Mouse (Mus musculus) limb, embryonic 13.5 days (tissue): ENCODE measurements around the gene Slco1a6. TPM values are rescaled to one million over a fixed set of nuclear protein-coding genes. Genes with fewer than 3 reads are reported as not detected.
"Not testable (repeated sequence)": the region's sequence is repeated elsewhere in the genome, so short reads cannot be mapped to it uniquely, and the experiment has no call there.

ENCODE experiments used
- ATAC-seq: fragments of 200-750 bp; cut with Nextera tagmentation; 2 replicates; pipeline ENCODE4 v1.8.0; 2017; ENCODE audit warnings: low read depth, moderate number of reproducible peaks, moderate TSS enrichment; ENCODE audit not compliant: low FRiP score
- H3K27ac ChIP-seq: fragments of 300-500 bp; sonication (generic); 2 replicates; pipeline ENCODE4 v1.5.1; 2015; ENCODE audit warnings: inconsistent platforms, mild to moderate bottlenecking, moderate library complexity
- H3K27me3 ChIP-seq: fragments of 300-500 bp; sonication (generic); 2 replicates; pipeline ENCODE4 v1.6.1; 2015; ENCODE audit warnings: mild to moderate bottlenecking, inconsistent platforms
- H3K36me3 ChIP-seq: fragments of 300-500 bp; sonication (generic); 2 replicates; pipeline ENCODE4 v1.6.1; 2015; ENCODE audit warnings: inconsistent platforms, mild to moderate bottlenecking, moderate library complexity
- H3K4me1 ChIP-seq: fragments of 300-500 bp; sonication (generic); 2 replicates; pipeline ENCODE4 v1.6.1; 2015; ENCODE audit warnings: inconsistent platforms
- H3K4me2 ChIP-seq: fragments of 300-500 bp; sonication (generic); replicated peaks from 2 replicates; pipeline ENCODE4 v1.6.1; 2015; ENCODE audit warnings: inconsistent platforms, mild to moderate bottlenecking, moderate library complexity
- H3K4me3 ChIP-seq: fragments of 300-500 bp; sonication (generic); 2 replicates; pipeline ENCODE4 v1.5.1; 2015; ENCODE audit warnings: moderate library complexity, mild to moderate bottlenecking, inconsistent platforms
- H3K9ac ChIP-seq: fragments of 300-500 bp; sonication (generic); 2 replicates; pipeline ENCODE4 v1.6.1; 2015; ENCODE audit warnings: mild to moderate bottlenecking, inconsistent platforms
- H3K9me3 ChIP-seq: fragments of 300-500 bp; sonication (generic); 2 replicates; pipeline ENCODE4 v1.6.1; 2016; ENCODE audit warnings: inconsistent platforms
- WGBS: fragments of 180-500 bp; shearing (Covaris S2); methylation state at CpG from one replicate; pipeline ENCODE4 v1.1.7; 2015; 5-methylcytosine and 5-hydroxymethylcytosine counted together
- polyA plus RNA-seq: library from polyadenylated mRNA; unstranded; fragments of >200 nt; fragmentation: Nextera tagmentation; extraction: Ambion mirVana; gene quantifications from 2 replicates; pipeline ENCODE4 v1.2.1, GENCODE M21; 2015

The Slco1a6 gene
- polyA plus RNA-seq, result not detected in 2 replicates

GRCm38 (mm10) chr6:142208421-142208820 is at the start of gene Slco1a6:
Gene Slco1a6, minus strand, starts transcription at chr6:142208521.
- Histone ChIP-seq H3K36me3 (no peaks in the 10 kb centered on the region), H3K27me3 (no peaks in the 10 kb centered on the region), H3K4me3 (no peak within 1 kb of the TSS), H3K4me1 (no peaks in the 10 kb centered on the region), H3K9ac (no peak within 1 kb of the TSS), H3K9me3 (no peaks in the 10 kb centered on the region), H3K4me2 (no peak within 1 kb of the TSS), H3K27ac (no peak within 1 kb of the TSS)
- no peak for ATAC-seq
- WGBS, result 90% methylated on average over 4 of the region's 4 CpGs

- not testable (repeated sequence) for H3K4me3 ChIP-seq, H3K4me1 ChIP-seq
- 94% methylated on average over 1 of the region's 1 CpGs for WGBS
Observed at GRCm38 (mm10) chr6:142250738-142251307, 42.5 kb upstream of the Slco1a6 start.

GRCm38 (mm10) chr6:142245065-142245464 is 36.7 kb upstream of the Slco1a6 start:
- no peaks in the 10 kb centered on the region for H3K4me1 ChIP-seq
- H3K9ac ChIP-seq, result no peak overlapping the region
- WGBS, result 80% methylated on average over 5 of the region's 5 CpGs

More at GRCm38 (mm10) chr6:142250738-142251307, 42.5 kb upstream of the Slco1a6 start:
- H3K27ac ChIP-seq, H3K27me3 ChIP-seq, H3K4me2 ChIP-seq, H3K9ac ChIP-seq, ATAC-seq, H3K9me3 ChIP-seq, H3K36me3 ChIP-seq: not testable (repeated sequence)

GRCm38 (mm10) chr6:142239468-142239867 is 31.1 kb upstream of the Slco1a6 start:
- 77% methylated on average over 1 of the region's 1 CpGs for WGBS
- H3K9me3 ChIP-seq, result no peaks in the 10 kb centered on the region
- no peak for ATAC-seq

More at GRCm38 (mm10) chr6:142245065-142245464, 36.7 kb upstream of the Slco1a6 start:
- no peak overlapping the region for H3K27ac ChIP-seq
- H3K27me3 ChIP-seq, result no peaks in the 10 kb centered on the region
- H3K36me3 ChIP-seq, result no peaks in the 10 kb centered on the region
- H3K4me3 ChIP-seq, result no peak overlapping the region
- ATAC-seq, result no peak
- H3K9me3 ChIP-seq, result no peaks in the 10 kb centered on the region
- H3K4me2 ChIP-seq, result no peak overlapping the region

GRCm38 (mm10) chr6:142220138-142220537 is 11.8 kb upstream of the Slco1a6 start:
- no peak for ATAC-seq
- Histone ChIP-seq H3K4me3 (no peak overlapping the region), H3K27me3 (no peaks in the 10 kb centered on the region), H3K9ac (no peak overlapping the region), H3K4me1 (no peaks in the 10 kb centered on the region), H3K27ac (no peak overlapping the region), H3K9me3 (no peaks in the 10 kb centered on the region), H3K36me3 (no peaks in the 10 kb centered on the region), H3K4me2 (no peak overlapping the region)

More at GRCm38 (mm10) chr6:142239468-142239867, 31.1 kb upstream of the Slco1a6 start:
- Histone ChIP-seq H3K36me3 (no peaks in the 10 kb centered on the region), H3K4me2 (no peak overlapping the region), H3K4me1 (no peaks in the 10 kb centered on the region), H3K27ac (no peak overlapping the region), H3K27me3 (no peaks in the 10 kb centered on the region), H3K9ac (no peak overlapping the region), H3K4me3 (no peak overlapping the region)

- Histone ChIP-seq H3K9ac (no peak overlapping the region), H3K27me3 (no peaks in the 10 kb centered on the region), H3K4me2 (no peak overlapping the region), H3K36me3 (no peaks in the 10 kb centered on the region), H3K9me3 (no peaks in the 10 kb centered on the region), H3K4me3 (no peak overlapping the region), H3K27ac (no peak overlapping the region), H3K4me1 (no peaks in the 10 kb centered on the region)
- no peak for ATAC-seq
Observed at GRCm38 (mm10) chr6:142211821-142212220, 3.5 kb upstream of the Slco1a6 start.

- H3K4me2 ChIP-seq, result no peak overlapping the region
- H3K9me3 ChIP-seq, result no peaks in the 10 kb centered on the region
- no peak overlapping the region for H3K4me3 ChIP-seq
- no peaks in the 10 kb centered on the region for H3K36me3 ChIP-seq
- H3K9ac ChIP-seq, result no peak overlapping the region
- no peaks in the 10 kb centered on the region for H3K27me3 ChIP-seq
- no peak for ATAC-seq
- H3K27ac ChIP-seq, result no peak overlapping the region
- no peaks in the 10 kb centered on the region for H3K4me1 ChIP-seq
Observed at GRCm38 (mm10) chr6:142209749-142210148, 1.4 kb upstream of the Slco1a6 start.

- no peak overlapping the region for H3K9ac ChIP-seq
- no peaks in the 10 kb centered on the region for H3K36me3 ChIP-seq
- H3K4me1 ChIP-seq, result no peaks in the 10 kb centered on the region
- no peaks in the 10 kb centered on the region for H3K9me3 ChIP-seq
- no peak overlapping the region for H3K4me2 ChIP-seq
- no peak overlapping the region for H3K4me3 ChIP-seq
- no peak overlapping the region for H3K27ac ChIP-seq
- no peaks in the 10 kb centered on the region for H3K27me3 ChIP-seq
- no peak for ATAC-seq
Observed at GRCm38 (mm10) chr6:142200524-142200923, 7.8 kb downstream of the Slco1a6 start.

- no peak for ATAC-seq
- Histone ChIP-seq H3K27me3 (no peaks in the 10 kb centered on the region), H3K27ac (no peak overlapping the region), H3K9ac (no peak overlapping the region), H3K36me3 (no peaks in the 10 kb centered on the region), H3K9me3 (no peaks in the 10 kb centered on the region), H3K4me2 (no peak overlapping the region), H3K4me1 (no peaks in the 10 kb centered on the region), H3K4me3 (no peak overlapping the region)
- WGBS, result 81% methylated on average over 8 of the region's 8 CpGs
Observed at GRCm38 (mm10) chr6:142194245-142194644, 14.1 kb downstream of the Slco1a6 start.

GRCm38 (mm10) chr6:142191962-142192361 is 16.4 kb downstream of the Slco1a6 start:
- ATAC-seq, result no peak
- Histone ChIP-seq H3K9me3 (no peaks in the 10 kb centered on the region), H3K4me2 (no peak overlapping the region), H3K36me3 (no peaks in the 10 kb centered on the region), H3K9ac (no peak overlapping the region), H3K4me3 (no peak overlapping the region), H3K27me3 (no peaks in the 10 kb centered on the region), H3K27ac (no peak overlapping the region), H3K4me1 (no peaks in the 10 kb centered on the region)
- 79% methylated on average over 1 of the region's 1 CpGs for WGBS

GRCm38 (mm10) chr6:142187426-142187825 is 20.9 kb downstream of the Slco1a6 start:
- ATAC-seq, result no peak
- Histone ChIP-seq H3K27ac (no peak overlapping the region), H3K4me2 (no peak overlapping the region), H3K4me1 (no peaks in the 10 kb centered on the region), H3K9ac (no peak overlapping the region), H3K36me3 (no peaks in the 10 kb centered on the region), H3K27me3 (no peaks in the 10 kb centered on the region), H3K9me3 (no peaks in the 10 kb centered on the region), H3K4me3 (no peak overlapping the region)
- WGBS, result 88% methylated on average over 3 of the region's 3 CpGs

- H3K4me1 ChIP-seq, result no peaks in the 10 kb centered on the region
- H3K4me2 ChIP-seq, result no peak overlapping the region
- H3K9ac ChIP-seq, result no peak overlapping the region
- no peaks in the 10 kb centered on the region for H3K27me3 ChIP-seq
- 77% methylated on average over 2 of the region's 2 CpGs for WGBS
- ATAC-seq, result no peak
- H3K9me3 ChIP-seq, result no peaks in the 10 kb centered on the region
- no peaks in the 10 kb centered on the region for H3K36me3 ChIP-seq
- H3K27ac ChIP-seq, result no peak overlapping the region
- no peak overlapping the region for H3K4me3 ChIP-seq
Observed at GRCm38 (mm10) chr6:142185868-142186415, 22.4 kb downstream of the Slco1a6 start.

- 72% methylated on average over 5 of the region's 5 CpGs for WGBS
Observed at GRCm38 (mm10) chr6:142163406-142163805, 44.9 kb downstream of the Slco1a6 start.

More at GRCm38 (mm10) chr6:142163406-142163805, 44.9 kb downstream of the Slco1a6 start:
- no peak overlapping the region for H3K4me3 ChIP-seq
- no peak overlapping the region for H3K9ac ChIP-seq
- H3K27me3 ChIP-seq, result no peaks in the 10 kb centered on the region
- no peaks in the 10 kb centered on the region for H3K36me3 ChIP-seq
- H3K4me2 ChIP-seq, result no peak overlapping the region
- H3K4me1 ChIP-seq, result no peaks in the 10 kb centered on the region
- H3K27ac ChIP-seq, result no peak overlapping the region
- ATAC-seq, result no peak
- H3K9me3 ChIP-seq, result no peaks in the 10 kb centered on the region
